Mouse (Mus musculus) megakaryocyte progenitor cell, adult 5-6 weeks (primary cell): ENCODE data around the gene Pign. TPM values are rescaled to one million over a fixed set of nuclear protein-coding genes. Genes with fewer than 3 reads are reported as not detected.

Source experiments
- ATAC-seq: replicated peaks from 2 replicates; pipeline ENCODE4 v1.8.0; 2016; ENCODE audit warnings: mild to moderate bottlenecking, moderate TSS enrichment, inconsistent platforms; ENCODE audit not compliant: poor library complexity
- total RNA-seq, 2 experiments: library from RNA; stranded (forward) in 1 of 2; stranded (reverse) in 1 of 2; fragments of 157-497, 149-512 nt in 1 of 2; fragments of 200-1000 nt in 1 of 2; gene quantifications; 2 replicates each; pipeline versions ENCODE4 v1.2.3 to v1.2.4; 2015 to 2017

Pign gene
- total RNA-seq (2015): 28.5 and 32.8 TPM in 2 replicates
- total RNA-seq (2017): 32.9 and 73.1 TPM in 2 replicates

DNA sequence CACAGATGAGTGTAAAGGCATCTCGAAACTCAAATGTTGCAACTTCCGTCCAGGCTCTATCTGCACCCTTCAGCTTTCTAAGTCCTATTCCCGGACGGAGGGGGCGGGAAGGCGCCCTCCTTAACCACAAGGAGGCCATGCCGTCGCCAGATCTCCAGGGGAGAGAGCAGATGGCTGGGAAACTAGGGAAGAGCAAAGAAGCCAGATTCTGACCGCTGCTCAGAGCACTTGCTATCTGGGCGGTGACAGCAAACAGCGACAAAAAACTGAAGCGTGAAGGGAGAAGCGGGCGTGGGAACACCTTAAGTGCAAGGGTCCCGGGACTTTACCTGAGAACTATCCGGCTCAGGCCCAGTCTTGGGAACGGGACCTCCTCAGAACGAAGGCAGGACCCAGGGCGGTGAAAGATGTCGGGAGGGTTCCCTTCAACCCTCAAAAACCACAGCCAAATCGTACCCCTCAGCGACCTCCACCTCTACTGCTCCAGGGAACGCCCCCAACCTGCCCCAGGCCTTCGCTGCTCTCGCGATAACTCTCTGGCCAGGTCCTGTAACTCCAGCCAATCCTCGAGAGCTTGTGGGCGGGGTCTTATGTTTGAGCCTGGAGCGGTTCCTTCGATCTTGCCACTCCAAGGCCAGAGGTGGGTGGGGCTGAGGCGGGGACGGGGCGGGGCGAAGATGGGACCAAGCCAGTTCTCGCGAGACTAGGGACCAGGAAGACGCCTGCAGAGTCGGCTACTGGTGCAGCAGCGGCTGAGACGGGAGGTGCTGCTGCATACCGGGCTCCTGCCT lies at the start of gene Pign, which contains the start of gene Relch:
Pign (minus strand) TSS at position 507 of the 791 bp plus-strand sequence.
Relch (plus strand) TSS at position 691 of the 791 bp plus-strand sequence.
- peak; percentile 87 for ATAC-seq

DNA sequence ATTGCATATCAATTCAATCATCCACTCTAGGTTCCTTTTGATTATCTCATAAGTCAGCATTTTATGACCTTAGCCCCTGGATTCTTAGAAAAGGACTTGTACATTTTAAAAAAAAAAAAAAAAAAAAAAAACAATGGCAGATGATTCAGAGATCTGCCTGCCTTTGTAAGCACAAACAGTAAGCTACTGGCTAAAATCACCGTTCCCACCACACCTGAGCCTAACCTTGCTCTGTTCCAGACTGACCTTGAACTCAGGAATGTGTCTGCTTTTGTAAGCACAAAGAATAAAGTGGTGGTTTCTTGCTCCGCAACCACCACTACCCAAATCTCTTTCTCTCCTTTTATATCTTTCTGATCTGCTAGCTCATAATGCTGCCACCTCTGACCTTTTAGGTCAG lies 49.3 kb upstream of the Pign start:
- no peak for ATAC-seq

GRCm38 (mm10) chr1:105711227-105711626 lies 47.8 kb upstream of the Pign start:
- 0 out of 2 replicates have a peak, but pooled peaks have one; percentile 50 for ATAC-seq

- no peak for ATAC-seq
Measured at GRCm38 (mm10) chr1:105709415-105709814, 45.9 kb upstream of the Pign start.

- ATAC-seq: no peak
Measured at GRCm38 (mm10) chr1:105700984-105701530, 37.6 kb upstream of the Pign start.

DNA sequence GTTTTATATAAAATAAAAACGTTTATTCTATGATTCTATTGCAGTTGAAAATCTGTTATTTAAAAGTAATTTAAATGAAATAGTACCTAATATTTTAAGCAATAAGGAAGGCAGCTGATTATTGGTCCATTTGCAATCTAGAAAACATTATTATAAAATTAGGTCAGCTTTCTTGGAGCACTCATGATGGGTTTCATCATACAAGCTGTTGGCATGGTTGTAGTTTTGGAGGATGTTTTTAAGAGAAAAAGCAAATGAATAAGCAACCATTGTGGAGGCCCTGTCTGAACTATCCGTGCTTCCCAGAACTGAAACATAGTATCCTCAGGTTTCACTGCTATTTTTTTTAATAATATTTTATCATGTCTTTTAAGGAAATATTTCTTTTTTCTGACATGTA lies 32.1 kb upstream of the Pign start:
- ATAC-seq: no peak

- ATAC-seq: no peak
Measured at GRCm38 (mm10) chr1:105685501-105685900, 22.0 kb upstream of the Pign start.

GRCm38 (mm10) chr1:105680587-105680986 lies 17.1 kb upstream of the Pign start:
- ATAC-seq: peak; percentile 99

GRCm38 (mm10) chr1:105674763-105675162 lies 11.3 kb upstream of the Pign start:
- no peak for ATAC-seq

DNA sequence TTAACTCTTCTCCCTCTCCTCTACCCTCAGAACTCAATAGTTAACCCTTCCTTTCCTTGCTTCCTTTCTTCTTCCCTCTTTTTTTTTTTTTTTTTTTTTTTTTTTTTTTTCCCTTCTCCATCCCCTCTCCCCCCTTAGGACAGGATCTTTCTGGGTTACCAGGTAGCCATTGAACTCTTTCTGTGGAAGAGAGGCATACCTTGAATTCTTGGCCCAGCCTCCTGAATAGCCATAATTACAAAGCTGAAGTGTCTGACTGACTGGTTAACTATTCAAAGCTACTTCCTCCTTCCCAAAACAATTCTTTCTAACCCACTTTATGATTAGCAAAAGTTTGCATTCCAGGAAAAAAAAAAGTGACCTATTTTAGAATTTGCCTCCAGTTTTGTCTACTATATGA lies 6.2 kb upstream of the Pign start:
- ATAC-seq: no peak

GRCm38 (mm10) chr1:105663962-105664812 lies 710 bp upstream of the Pign start:
- ATAC-seq: 0 out of 2 replicates have a peak, but pooled peaks have one; percentile 2

GRCm38 (mm10) chr1:105662820-105663170 lies 682 bp downstream of the Pign start:
- ATAC-seq: no peak

- peak; percentile 33; the same call in 1 of the 2 replicates for ATAC-seq
Measured at GRCm38 (mm10) chr1:105660015-105660414, 3.5 kb downstream of the Pign start.

DNA sequence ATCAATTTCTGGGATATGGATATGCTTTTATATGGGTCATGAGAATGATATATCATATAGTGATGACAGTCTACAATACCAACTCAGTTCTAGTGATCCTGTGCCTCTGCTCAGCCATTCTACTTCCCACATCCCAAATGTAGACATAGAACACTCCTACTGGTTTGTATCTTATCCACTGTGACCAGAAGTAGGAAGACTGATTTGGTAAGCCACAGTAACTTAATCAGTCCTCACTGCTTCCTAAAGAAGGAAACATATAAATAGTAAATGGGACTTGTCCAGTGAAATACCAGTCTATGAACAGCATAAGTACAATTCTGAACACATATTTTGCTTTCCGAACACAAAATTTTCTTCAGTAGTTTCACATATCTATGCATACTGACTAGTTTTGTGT lies 9.5 kb downstream of the Pign start:
- no peak for ATAC-seq

DNA sequence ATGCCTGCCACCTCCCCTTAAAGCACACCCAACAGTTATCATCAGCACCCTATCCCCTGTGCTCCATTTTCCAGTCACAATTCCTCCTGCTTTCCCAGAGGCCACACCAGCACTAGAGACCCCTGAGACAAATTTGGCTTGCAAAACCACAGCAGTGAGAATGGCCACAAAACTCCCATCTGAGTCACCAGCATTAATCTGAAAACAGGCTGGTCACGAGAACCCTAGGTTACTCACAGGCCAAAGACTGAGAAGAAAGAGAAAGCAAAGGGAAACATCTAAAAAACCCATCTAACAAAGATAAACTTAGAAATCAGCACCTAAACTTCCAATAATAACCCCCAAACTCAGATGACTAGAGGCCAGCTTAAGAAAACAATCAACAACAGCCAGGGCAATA lies 12.8 kb downstream of the Pign start:
- no peak for ATAC-seq

DNA sequence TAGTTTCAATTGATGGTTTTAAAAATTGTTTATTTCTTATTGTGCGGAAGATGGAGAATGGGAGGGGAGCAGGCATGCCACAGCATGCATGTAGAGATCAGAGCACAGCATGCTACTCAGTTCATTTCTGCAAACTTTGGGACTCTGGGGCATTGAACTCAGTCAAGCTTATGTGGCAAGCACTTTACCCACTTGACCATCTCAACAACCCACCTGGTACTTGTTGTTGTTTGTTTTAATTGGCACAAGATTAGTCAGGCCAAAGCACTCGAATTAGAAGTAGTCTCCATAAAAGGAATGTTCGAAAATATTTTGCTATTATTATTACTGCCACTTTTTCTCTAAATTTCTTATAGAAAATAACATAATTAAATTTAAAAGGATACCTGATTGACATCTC lies 19.4 kb downstream of the Pign start:
- ATAC-seq: no peak

GRCm38 (mm10) chr1:105630481-105630880 lies 33.0 kb downstream of the Pign start:
- ATAC-seq: peak; percentile 90

DNA sequence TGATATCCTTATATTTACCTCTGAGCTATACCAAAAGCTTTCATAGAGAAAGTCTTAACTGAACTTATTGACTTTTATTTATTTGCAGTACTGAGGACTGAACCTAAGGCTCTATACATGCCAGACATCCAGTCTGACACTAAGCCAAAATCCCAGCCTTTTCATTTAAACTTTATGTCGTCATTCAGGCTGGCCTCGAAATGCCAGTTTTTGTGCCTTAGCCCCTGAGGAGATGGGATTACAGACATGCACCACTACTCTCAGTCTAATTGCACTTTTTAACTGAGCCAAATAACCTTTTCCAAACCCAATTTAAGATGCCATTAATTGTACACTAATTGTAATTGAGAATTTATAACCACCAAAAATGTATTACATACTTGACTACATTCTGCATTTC lies 73.8 kb downstream of the Pign start:
- ATAC-seq: no peak

GRCm38 (mm10) chr1:105588697-105589096 lies 74.8 kb downstream of the Pign start:
- ATAC-seq: no peak

GRCm38 (mm10) chr1:105582800-105583199 lies 80.7 kb downstream of the Pign start:
- ATAC-seq: no peak

GRCm38 (mm10) chr1:105580909-105581308 lies 82.6 kb downstream of the Pign start:
- no peak for ATAC-seq
